Comparison of ENCODE assay signal across 15 mouse cellular contexts in genomic region chr13:31793163-31793562, GRCm38 (mm10). TPM values are rescaled to one million over a fixed set of nuclear protein-coding genes. Genes with fewer than 3 reads are reported as not detected.
DNase-seq lines count a peak whose midpoint lies in the region; ATAC-seq and TF ChIP-seq lines count a peak whose summit lies in the region.
"Had no signal": no experiment of that assay in that cellular context is flagged by ENCODE, and none has a peak within 500 bp of the region (broad histone marks: within the 10 kb centered on the region; RNA-seq: fewer than 3 reads in every experiment).

No protein-coding gene starts in this region.

- no peak for ATAC-seq in heart, embryonic 14.5 days (ENCODE audit: insufficient number of reproducible peaks, insufficient read depth, low FRiP score, low read depth)
- ATAC-seq in kidney, postnatal 0 days (replicated peaks; ENCODE audit: low FRiP score, low read depth), result no peak
- ATAC-seq in embryonic facial prominence, embryonic 12.5 days (ENCODE audit: insufficient number of reproducible peaks, insufficient read depth, low FRiP score, low TSS enrichment), result no peak
- ATAC-seq in hindbrain, postnatal 0 days, result no peak

- no peak for DNase-seq in heart, postnatal 4 days
- DNase-seq in kidney, postnatal 0 days (ENCODE audit: low spot score), result no peak
- DNase-seq in kidney, postnatal 4 days, result no peak
- no peak for DNase-seq in hindbrain, postnatal 0 days (ENCODE audit: low spot score)
- no peak for DNase-seq in gastrocnemius, adult 18-20 months (ENCODE audit: low spot score)
- DNase-seq in lung, postnatal 25 days (ENCODE audit: low spot score), result no peak
- DNase-seq: gastrocnemius, postnatal 25 days; spleen, adult 18-20 months; thymus, adult 18-20 months had no signal

- H3K9ac ChIP-seq in heart, embryonic 14.5 days (ENCODE audit: low read length), result no peak overlapping the region
- H3K9ac ChIP-seq in kidney, postnatal 0 days (ENCODE audit: low read depth, low read length), result no peak overlapping the region
- no peak overlapping the region for H3K9ac ChIP-seq in embryonic facial prominence, embryonic 12.5 days
- H3K9ac ChIP-seq in hindbrain, postnatal 0 days (replicated peaks; ENCODE audit: low read length), result no peak overlapping the region
- H3K9ac ChIP-seq: forebrain, postnatal 0 days; lung, embryonic 15.5 days; neural tube, embryonic 13.5 days had no signal

- peak overlapping the region; percentile 62 for H3K4me2 ChIP-seq in heart, embryonic 14.5 days (ENCODE audit: low read length)
- H3K4me2 ChIP-seq in kidney, postnatal 0 days (ENCODE audit: low read length), result peak overlapping the region; percentile 46; the same call in 1 of the 2 replicates
- peak overlapping the region; percentile 42 for H3K4me2 ChIP-seq in embryonic facial prominence, embryonic 12.5 days (replicated peaks)
- 0 out of 2 replicates have a peak overlapping the region, but pooled peaks have one; percentile 41 for H3K4me2 ChIP-seq in hindbrain, postnatal 0 days (ENCODE audit: low read depth, low read length)

- H3K4me3 ChIP-seq in heart, embryonic 14.5 days (ENCODE audit: control insufficient read depth in 1 of 2, insufficient read depth in 1 of 2, low read depth in 1 of 2, low read length in 2 of 2), result peak overlapping the region in 1 of 2 experiments; percentile 28; a peak in 1 of 4 replicates
- no peak overlapping the region for H3K4me3 ChIP-seq in kidney, postnatal 0 days (replicated peaks; ENCODE audit: low read depth, low read length)
- H3K4me3 ChIP-seq in embryonic facial prominence, embryonic 12.5 days, result no peak overlapping the region
- H3K4me3 ChIP-seq in hindbrain, postnatal 0 days (ENCODE audit: low read length), result no peak overlapping the region
- H3K4me3 ChIP-seq: lung, embryonic 15.5 days; neural tube, embryonic 13.5 days had no signal

- no peak overlapping the region for H3K27ac ChIP-seq in heart, embryonic 14.5 days (replicated peaks in 1 of 2; ENCODE audit: control insufficient read depth in 1 of 2, insufficient read depth in 1 of 2, low read depth in 2 of 2, low read length in 2 of 2)
- H3K27ac ChIP-seq in kidney, postnatal 0 days, result no peak overlapping the region
- H3K27ac ChIP-seq in embryonic facial prominence, embryonic 12.5 days, result no peak overlapping the region
- no peak overlapping the region for H3K27ac ChIP-seq in hindbrain, postnatal 0 days
- H3K27ac ChIP-seq: lung, embryonic 15.5 days; neural tube, embryonic 13.5 days had no signal

- TF ChIP-seq CTCF in kidney, postnatal 0 days (IDR thresholded peaks at IDR 0.05; ENCODE audit: low read depth), result no peak
- no peak for TF ChIP-seq CTCF in hindbrain, postnatal 0 days (IDR thresholded peaks at IDR 0.05; ENCODE audit: low read depth)

- peaks cover 3% of the 10 kb centered on the region; the same call in 1 of the 2 replicates for H3K27me3 ChIP-seq in heart, embryonic 14.5 days (ENCODE audit: control insufficient read depth, insufficient read depth, low read length)
- H3K27me3 ChIP-seq in kidney, postnatal 0 days (ENCODE audit: insufficient read depth, low read length), result no peaks in the 10 kb centered on the region
- peaks cover 1% of the 10 kb centered on the region; the same call in 1 of the 2 replicates for H3K27me3 ChIP-seq in embryonic facial prominence, embryonic 12.5 days
- H3K27me3 ChIP-seq in hindbrain, postnatal 0 days (ENCODE audit: insufficient read depth, low read length), result no peaks in the 10 kb centered on the region

- peaks cover 0 to 9% of the 10 kb centered on the region in 2 experiments; a peak in 2 of 4 replicates for H3K4me1 ChIP-seq in heart, embryonic 14.5 days (ENCODE audit: control insufficient read depth in 2 of 2, insufficient read depth in 2 of 2, low read length in 2 of 2)
- no peaks in the 10 kb centered on the region for H3K4me1 ChIP-seq in kidney, postnatal 0 days (replicated peaks; ENCODE audit: insufficient read depth, low read length)
- peaks cover 15% of the 10 kb centered on the region; the same call in 1 of the 2 replicates for H3K4me1 ChIP-seq in embryonic facial prominence, embryonic 12.5 days
- H3K4me1 ChIP-seq in hindbrain, postnatal 0 days (ENCODE audit: insufficient read depth, low read length), result no peaks in the 10 kb centered on the region

- H3K36me3 ChIP-seq in heart, embryonic 14.5 days (ENCODE audit: control insufficient read depth, insufficient read depth, low read length), result no peaks in the 10 kb centered on the region
- H3K36me3 ChIP-seq in kidney, postnatal 0 days (ENCODE audit: insufficient read depth, low read length), result no peaks in the 10 kb centered on the region
- no peaks in the 10 kb centered on the region for H3K36me3 ChIP-seq in embryonic facial prominence, embryonic 12.5 days
- no peaks in the 10 kb centered on the region for H3K36me3 ChIP-seq in hindbrain, postnatal 0 days (ENCODE audit: insufficient read depth, low read length)
- H3K36me3 ChIP-seq: lung, embryonic 15.5 days; neural tube, embryonic 13.5 days had no signal

- WGBS in heart, embryonic 14.5 days, result 13% methylated on average over 5 of the region's 5 CpGs
- 23% methylated on average over 5 of the region's 5 CpGs for WGBS in kidney, postnatal 0 days
- 23% methylated on average over 5 of the region's 5 CpGs for WGBS in embryonic facial prominence, embryonic 12.5 days
- whole genome bisulfite sequencing in hindbrain, postnatal 0 days, result 55% methylated on average over 5 of the region's 5 CpGs

- H3K9me3 ChIP-seq in heart, embryonic 14.5 days (ENCODE audit: control insufficient read depth, low read length), result no peaks in the 10 kb centered on the region
- H3K9me3 ChIP-seq in kidney, postnatal 0 days (replicated peaks; ENCODE audit: low read length), result no peaks in the 10 kb centered on the region
- H3K9me3 ChIP-seq in embryonic facial prominence, embryonic 12.5 days, result no peaks in the 10 kb centered on the region
- H3K9me3 ChIP-seq in hindbrain, postnatal 0 days (ENCODE audit: low read length), result no peaks in the 10 kb centered on the region
- H3K9me3 ChIP-seq: lung, embryonic 15.5 days; neural tube, embryonic 13.5 days had no signal

RNA-seq across cellular contexts. Expression of gene Foxc1, which starts 13.3 kb away (rescaled TPM):
- polyA plus RNA-seq in heart, embryonic 14.5 days (2014; fragmentation: Nextera tagmentation; extraction: Ambion mirVana), result 4.3 and 5.0 TPM in 2 replicates
- total RNA-seq in heart, postnatal 4 days (2021), result 10 to 100 TPM in 1 of 2 experiments, 1 to 10 TPM in 1; 8.7 to 10.1 TPM
- 5.7 and 7.6 TPM in 2 replicates for polyA plus RNA-seq in kidney, postnatal 0 days (2015; fragmentation: Nextera tagmentation; extraction: Ambion mirVana)
- 10.4 and 11.6 TPM in 2 replicates for polyA plus RNA-seq in embryonic facial prominence, embryonic 12.5 days (2016; fragmentation: Nextera tagmentation; extraction: Ambion mirVana)
- total RNA-seq in hindbrain, postnatal 0 days (2014; rRNA removed), result 11.9 and 16.2 TPM in 2 replicates
- polyA plus RNA-seq in hindbrain, postnatal 0 days (2015; fragmentation: Nextera tagmentation; extraction: Ambion mirVana), result 1.8 and 2.0 TPM in 2 replicates
- total RNA-seq in gastrocnemius, adult 18-20 months (2021), result under 1 TPM; 0.75 to 0.88 TPM
- total RNA-seq: megakaryocyte-erythroid progenitor cell, adult 5-6 weeks had no signal
